Comparison of ENCODE assay signal across 22 mouse cellular contexts in the genomic region with DNA sequence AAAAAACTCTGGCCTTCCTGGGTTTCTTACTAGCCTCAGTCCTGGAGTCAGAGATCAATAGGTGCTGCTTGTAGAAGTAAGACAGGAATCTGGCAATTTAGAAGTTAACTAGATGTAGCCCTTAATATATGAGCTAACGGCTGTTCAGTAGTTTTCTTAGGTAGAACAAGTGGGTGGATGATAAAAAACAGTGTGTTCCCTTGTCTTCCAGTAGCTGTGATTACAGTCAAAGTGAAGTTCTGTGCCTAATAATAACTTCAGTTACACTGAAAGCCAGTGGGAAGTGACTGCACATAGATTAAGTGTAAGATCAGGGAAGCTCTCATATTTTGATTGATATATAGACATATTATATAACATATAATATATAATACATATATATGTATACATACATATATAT.
"Had no signal": no experiment of that assay in that cellular context is flagged by ENCODE, and none has a peak within 500 bp of the region (broad histone marks: within the 10 kb centered on the region; RNA-seq: fewer than 3 reads in every experiment).

No protein-coding gene starts in this region.

- H3K4me3 ChIP-seq: left cerebral cortex, adult 2 months; limb, embryonic 10.5 days; limb, embryonic 13.5 days; liver, embryonic 12.5 days; liver, embryonic 15.5 days; lung, embryonic 15.5 days; midbrain, embryonic 13.5 days had no signal

- H3K27me3 ChIP-seq: limb, embryonic 13.5 days; liver, embryonic 12.5 days; liver, embryonic 15.5 days; lung, embryonic 15.5 days; midbrain, embryonic 13.5 days had no signal

- H3K9ac ChIP-seq: limb, embryonic 13.5 days; liver, embryonic 12.5 days; liver, embryonic 15.5 days; lung, embryonic 15.5 days; midbrain, embryonic 13.5 days had no signal

- H3K4me2 ChIP-seq: limb, embryonic 13.5 days; liver, embryonic 12.5 days; liver, embryonic 15.5 days; lung, embryonic 15.5 days; midbrain, embryonic 13.5 days had no signal

- H3K27ac ChIP-seq: left cerebral cortex, adult 2 months; limb, embryonic 10.5 days; limb, embryonic 13.5 days; liver, embryonic 12.5 days; liver, embryonic 15.5 days; lung, embryonic 15.5 days; macrophage; midbrain, embryonic 13.5 days; stomach, postnatal 0 days had no signal

- H3K9me3 ChIP-seq: limb, embryonic 10.5 days; limb, embryonic 13.5 days; liver, embryonic 12.5 days; liver, embryonic 15.5 days; lung, embryonic 15.5 days; midbrain, embryonic 13.5 days had no signal

- H3K4me1 ChIP-seq: liver, embryonic 12.5 days; liver, embryonic 15.5 days had no signal

- ATAC-seq: intestine, embryonic 16.5 days; liver, embryonic 12.5 days; midbrain, embryonic 13.5 days had no signal

- H3K36me3 ChIP-seq: limb, embryonic 10.5 days; limb, embryonic 13.5 days; liver, embryonic 12.5 days; liver, embryonic 15.5 days; lung, embryonic 15.5 days; midbrain, embryonic 13.5 days had no signal

- DNase-seq: kidney, adult 18-20 months; kidney, adult 9 months; kidney, postnatal 14 days; kidney, postnatal 4 days; layer of hippocampus, postnatal 36 days; liver; lung, adult 18-20 months; lung, postnatal 14 days; right cerebral cortex, adult 18-20 months; right cerebral cortex, postnatal 14 days; right cerebral cortex, postnatal 4 days; thymus, postnatal 25 days had no signal
